Mouse (Mus musculus) limb, embryonic 13.5 days (tissue): ENCODE measurements around the gene Enkd1. TPM values are rescaled to one million over a fixed set of nuclear protein-coding genes. Genes with fewer than 3 reads are reported as not detected.

Experiments
- ATAC-seq: fragments of 200-750 bp; cut with Nextera tagmentation; 2 replicates; pipeline ENCODE4 v1.8.0; 2017; ENCODE audit warnings: low read depth, moderate number of reproducible peaks, moderate TSS enrichment; ENCODE audit not compliant: low FRiP score
- H3K27ac ChIP-seq: fragments of 300-500 bp; sonication (generic); 2 replicates; pipeline ENCODE4 v1.5.1; 2015; ENCODE audit warnings: inconsistent platforms, mild to moderate bottlenecking, moderate library complexity
- H3K27me3 ChIP-seq: fragments of 300-500 bp; sonication (generic); 2 replicates; pipeline ENCODE4 v1.6.1; 2015; ENCODE audit warnings: mild to moderate bottlenecking, inconsistent platforms
- H3K36me3 ChIP-seq: fragments of 300-500 bp; sonication (generic); 2 replicates; pipeline ENCODE4 v1.6.1; 2015; ENCODE audit warnings: inconsistent platforms, mild to moderate bottlenecking, moderate library complexity
- H3K4me1 ChIP-seq: fragments of 300-500 bp; sonication (generic); 2 replicates; pipeline ENCODE4 v1.6.1; 2015; ENCODE audit warnings: inconsistent platforms
- H3K4me2 ChIP-seq: fragments of 300-500 bp; sonication (generic); replicated peaks from 2 replicates; pipeline ENCODE4 v1.6.1; 2015; ENCODE audit warnings: inconsistent platforms, mild to moderate bottlenecking, moderate library complexity
- H3K4me3 ChIP-seq: fragments of 300-500 bp; sonication (generic); 2 replicates; pipeline ENCODE4 v1.5.1; 2015; ENCODE audit warnings: moderate library complexity, mild to moderate bottlenecking, inconsistent platforms
- H3K9ac ChIP-seq: fragments of 300-500 bp; sonication (generic); 2 replicates; pipeline ENCODE4 v1.6.1; 2015; ENCODE audit warnings: mild to moderate bottlenecking, inconsistent platforms
- H3K9me3 ChIP-seq: fragments of 300-500 bp; sonication (generic); 2 replicates; pipeline ENCODE4 v1.6.1; 2016; ENCODE audit warnings: inconsistent platforms
- WGBS: fragments of 180-500 bp; shearing (Covaris S2); methylation state at CpG from one replicate; pipeline ENCODE4 v1.1.7; 2015; 5-methylcytosine and 5-hydroxymethylcytosine counted together
- polyA plus RNA-seq: library from polyadenylated mRNA; unstranded; fragments of >200 nt; fragmentation: Nextera tagmentation; extraction: Ambion mirVana; gene quantifications from 2 replicates; pipeline ENCODE4 v1.2.1, GENCODE M21; 2015

Enkd1 gene
- polyA plus RNA-seq, 1 experiment from 2014 or later: 30.8 TPM

- H3K9ac ChIP-seq: no peak overlapping the region
- ATAC-seq: no peak
- H3K4me3 ChIP-seq: no peak overlapping the region
- 0 out of 2 replicates have a peak, but pooled peaks cover 5% of the 10 kb centered on the region for H3K4me1 ChIP-seq
- H3K4me2 ChIP-seq: no peak overlapping the region
- peaks cover 21% of the 10 kb centered on the region for H3K36me3 ChIP-seq
- WGBS: 72% methylated on average over 6 of the region's 6 CpGs
- H3K27ac ChIP-seq: peak overlapping the region; percentile 48; the same call in 1 of the 2 replicates
- H3K9me3 ChIP-seq: no peaks in the 10 kb centered on the region
- H3K27me3 ChIP-seq: no peaks in the 10 kb centered on the region
Measured at GRCm38 (mm10) chr8:105715042-105715441, 7.0 kb upstream of the Enkd1 start.

GRCm38 (mm10) chr8:105714139-105714538 is 6.1 kb upstream of the Enkd1 start:
- no peak overlapping the region for H3K4me3 ChIP-seq
- 0 out of 2 replicates have a peak, but pooled peaks cover 5% of the 10 kb centered on the region for H3K4me1 ChIP-seq
- peak overlapping the region; percentile 48; the same call in 1 of the 2 replicates for H3K27ac ChIP-seq
- no peaks in the 10 kb centered on the region for H3K27me3 ChIP-seq
- WGBS: 5% methylated on average over 3 of the region's 3 CpGs
- no peak overlapping the region for H3K4me2 ChIP-seq
- ATAC-seq: peak; percentile 39; the same call in 1 of the 2 replicates
- H3K9me3 ChIP-seq: no peaks in the 10 kb centered on the region
- no peak overlapping the region for H3K9ac ChIP-seq
- peaks cover 13% of the 10 kb centered on the region for H3K36me3 ChIP-seq

GRCm38 (mm10) chr8:105712286-105712685 is 4.3 kb upstream of the Enkd1 start:
- no peak for ATAC-seq
- no peaks in the 10 kb centered on the region for H3K27me3 ChIP-seq
- H3K27ac ChIP-seq: no peak overlapping the region
- H3K4me3 ChIP-seq: no peak overlapping the region
- peaks cover 11% of the 10 kb centered on the region for H3K36me3 ChIP-seq
- H3K9ac ChIP-seq: no peak overlapping the region
- H3K4me1 ChIP-seq: peaks cover 9% of the 10 kb centered on the region
- WGBS: 87% methylated on average over 3 of the region's 3 CpGs
- H3K9me3 ChIP-seq: no peaks in the 10 kb centered on the region
- no peak overlapping the region for H3K4me2 ChIP-seq

- H3K9ac ChIP-seq: no peak overlapping the region
- peaks cover 16% of the 10 kb centered on the region for H3K4me1 ChIP-seq
- no peak overlapping the region for H3K4me3 ChIP-seq
- ATAC-seq: no peak
- no peaks in the 10 kb centered on the region for H3K27me3 ChIP-seq
- no peaks in the 10 kb centered on the region for H3K9me3 ChIP-seq
- peaks cover 3% of the 10 kb centered on the region for H3K36me3 ChIP-seq
- no peak overlapping the region for H3K4me2 ChIP-seq
- no peak overlapping the region for H3K27ac ChIP-seq
- 76% methylated on average over 14 of the region's 14 CpGs for WGBS
Measured at GRCm38 (mm10) chr8:105709317-105709716, 1.3 kb upstream of the Enkd1 start.

- Histone ChIP-seq H3K4me1 (peaks cover 16% of the 10 kb centered on the region), H3K9ac (no peak overlapping the region), H3K27me3 (no peaks in the 10 kb centered on the region), H3K36me3 (peaks cover 9% of the 10 kb centered on the region), H3K9me3 (no peaks in the 10 kb centered on the region), H3K27ac (no peak overlapping the region), H3K4me2 (no peak overlapping the region), H3K4me3 (no peak overlapping the region)
- 92% methylated on average over 8 of the region's 8 CpGs for WGBS
- ATAC-seq: no peak
Measured at GRCm38 (mm10) chr8:105708675-105709074, 665 bp upstream of the Enkd1 start.

- Histone ChIP-seq H3K27me3 (no peaks in the 10 kb centered on the region), H3K9me3 (no peaks in the 10 kb centered on the region), H3K4me2 (peak overlapping the region; percentile 94), H3K4me3 (peak overlapping the region; percentile 64), H3K4me1 (peaks cover 23% of the 10 kb centered on the region), H3K27ac (no peak overlapping the region), H3K36me3 (peaks cover 22% of the 10 kb centered on the region), H3K9ac (peak overlapping the region; percentile 82; the same call in 1 of the 2 replicates)
- 80% methylated on average over 12 of the region's 12 CpGs for WGBS
- no peak for ATAC-seq
Measured at GRCm38 (mm10) chr8:105706426-105706825, 1.6 kb downstream of the Enkd1 start.

- Histone ChIP-seq H3K4me3 (no peak overlapping the region), H3K4me2 (no peak overlapping the region), H3K9me3 (no peaks in the 10 kb centered on the region), H3K36me3 (peaks cover 22% of the 10 kb centered on the region), H3K27ac (no peak overlapping the region), H3K27me3 (no peaks in the 10 kb centered on the region), H3K4me1 (peaks cover 28% of the 10 kb centered on the region), H3K9ac (no peak overlapping the region)
- 85% methylated on average over 6 of the region's 6 CpGs for WGBS
- ATAC-seq: no peak
Measured at GRCm38 (mm10) chr8:105704955-105705354, 3.1 kb downstream of the Enkd1 start.

GRCm38 (mm10) chr8:105704146-105704812 is 3.7 kb downstream of the Enkd1 start:
- Histone ChIP-seq H3K4me1 (peaks cover 34% of the 10 kb centered on the region), H3K27ac (no peak overlapping the region), H3K4me2 (no peak overlapping the region), H3K9ac (no peak overlapping the region), H3K27me3 (no peaks in the 10 kb centered on the region), H3K4me3 (no peak overlapping the region), H3K36me3 (peaks cover 24% of the 10 kb centered on the region), H3K9me3 (no peaks in the 10 kb centered on the region)
- no peak for ATAC-seq
- WGBS: 88% methylated on average over 34 of the region's 34 CpGs

GRCm38 (mm10) chr8:105702731-105703415 is 5.1 kb downstream of the Enkd1 start:
- WGBS: 92% methylated on average over 24 of the region's 24 CpGs
- 0 out of 2 replicates have a peak overlapping the region, but pooled peaks have one; percentile 71 for H3K4me3 ChIP-seq
- H3K27me3 ChIP-seq: no peaks in the 10 kb centered on the region
- H3K4me1 ChIP-seq: peaks cover 34% of the 10 kb centered on the region
- H3K4me2 ChIP-seq: no peak overlapping the region
- peaks cover 38% of the 10 kb centered on the region for H3K36me3 ChIP-seq
- no peak overlapping the region for H3K27ac ChIP-seq
- no peak for ATAC-seq
- H3K9me3 ChIP-seq: no peaks in the 10 kb centered on the region
- peak overlapping the region; percentile 10; the same call in 1 of the 2 replicates for H3K9ac ChIP-seq

- ATAC-seq: no peak
- no peak overlapping the region for H3K27ac ChIP-seq
Measured at GRCm38 (mm10) chr8:105702001-105702401, 6.0 kb downstream of the Enkd1 start.

GRCm38 (mm10) chr8:105700966-105701824 is 6.8 kb downstream of the Enkd1 start, which contains the start of the genes Acd and Pard6a:
Gene Acd (minus strand): TSS chr8:105701102.
Gene Pard6a (plus strand): TSS chr8:105701148.
- Histone ChIP-seq H3K4me2 (peak within 1 kb of the TSS; percentile 87), H3K9ac (peak within 1 kb of the TSS; percentile 71), H3K36me3 (peaks cover 51% of the 10 kb centered on the region), H3K27ac (peak within 1 kb of the TSS; percentile 91), H3K9me3 (no peaks in the 10 kb centered on the region), H3K27me3 (0 out of 2 replicates have a peak, but pooled peaks cover 4% of the 10 kb centered on the region), H3K4me1 (peaks cover 19% of the 10 kb centered on the region), H3K4me3 (peak within 1 kb of the TSS; percentile 71)
- WGBS: under 1% methylated on average over 60 of the region's 60 CpGs
- peak; percentile 84 for ATAC-seq

More at GRCm38 (mm10) chr8:105702001-105702401, 6.0 kb downstream of the Enkd1 start:
- H3K9ac ChIP-seq: peak overlapping the region; percentile 71
- 45% methylated on average over 18 of the region's 18 CpGs for WGBS
- peak overlapping the region; percentile 87 for H3K4me2 ChIP-seq
- peak overlapping the region; percentile 71 for H3K4me3 ChIP-seq
- no peaks in the 10 kb centered on the region for H3K9me3 ChIP-seq
- no peaks in the 10 kb centered on the region for H3K27me3 ChIP-seq
- H3K36me3 ChIP-seq: peaks cover 47% of the 10 kb centered on the region
- peaks cover 27% of the 10 kb centered on the region for H3K4me1 ChIP-seq
